Mouse (Mus musculus) forebrain, embryonic 11.5 days (tissue): ENCODE measurements around the gene 1700049E17Rik1. TPM values are rescaled to one million over a fixed set of nuclear protein-coding genes. Genes with fewer than 3 reads are reported as not detected.
"Not testable (repeated sequence)": the region's sequence is repeated elsewhere in the genome, so short reads cannot be mapped to it uniquely, and the experiment has no call there.

Experiments used
- ATAC-seq: fragments of 200-750 bp; cut with Nextera tagmentation; replicated peaks from 2 replicates; pipeline ENCODE4 v1.8.0; 2017; ENCODE audit warnings: moderate TSS enrichment; ENCODE audit not compliant: low FRiP score
- DNase-seq: peaks from one replicate; pipeline ENCODE4 v3.0.0-alpha.2; 2017; ENCODE audit warnings: low spot score
- H3K27ac ChIP-seq: fragments of 300-500 bp; sonication (generic); 2 replicates; pipeline ENCODE4 v1.5.1; 2014; ENCODE audit warnings: low read depth, low read length
- H3K27me3 ChIP-seq: fragments of 300-500 bp; sonication (generic); 2 replicates; pipeline ENCODE4 v1.6.1; 2014; ENCODE audit warnings: mild to moderate bottlenecking, low read length, mixed read lengths; ENCODE audit not compliant: control insufficient read depth, insufficient read depth
- H3K36me3 ChIP-seq: fragments of 300-500 bp; sonication (generic); 2 replicates; pipeline ENCODE4 v1.6.1; 2014; ENCODE audit warnings: mild to moderate bottlenecking, low read length, moderate library complexity, mixed read lengths; ENCODE audit not compliant: control insufficient read depth, insufficient read depth
- H3K4me1 ChIP-seq: fragments of 300-500 bp; sonication (generic); replicated peaks from 2 replicates; pipeline ENCODE4 v1.6.1; 2014; ENCODE audit warnings: low read length, mixed read lengths; ENCODE audit not compliant: control insufficient read depth, insufficient read depth
- H3K4me2 ChIP-seq: fragments of 300-500 bp; sonication (generic); 2 replicates; pipeline ENCODE4 v1.6.1; 2014; ENCODE audit warnings: low read depth, mild to moderate bottlenecking, low read length, moderate library complexity, mixed read lengths; ENCODE audit not compliant: severe bottlenecking
- H3K4me3 ChIP-seq: fragments of 300-500 bp; sonication (generic); 2 replicates; pipeline ENCODE4 v1.5.1; 2014; ENCODE audit warnings: low read depth, low read length
- H3K9ac ChIP-seq: fragments of 300-500 bp; sonication (generic); 2 replicates; pipeline ENCODE4 v1.6.1; 2014; ENCODE audit warnings: low read length
- H3K9me3 ChIP-seq: fragments of 300-500 bp; sonication (generic); 2 replicates; pipeline ENCODE4 v1.6.1; 2016; ENCODE audit warnings: low read length, mixed read lengths; ENCODE audit not compliant: control insufficient read depth
- WGBS: fragments of 180-500 bp; shearing (Covaris S2); extraction: QIAGEN DNeasy Blood & Tissue Kit; methylation state at CpG from one replicate; pipeline ENCODE4 v1.1.7; 2014; 5-methylcytosine and 5-hydroxymethylcytosine counted together
- polyA plus RNA-seq: library from polyadenylated mRNA; unstranded; fragments of >200 nt; fragmentation: Nextera tagmentation; extraction: Ambion mirVana; gene quantifications from 2 replicates; pipeline ENCODE4 v1.2.1, GENCODE M21; 2014

1700049E17Rik1 gene
- not detected in 2 replicates for polyA plus RNA-seq

DNA sequence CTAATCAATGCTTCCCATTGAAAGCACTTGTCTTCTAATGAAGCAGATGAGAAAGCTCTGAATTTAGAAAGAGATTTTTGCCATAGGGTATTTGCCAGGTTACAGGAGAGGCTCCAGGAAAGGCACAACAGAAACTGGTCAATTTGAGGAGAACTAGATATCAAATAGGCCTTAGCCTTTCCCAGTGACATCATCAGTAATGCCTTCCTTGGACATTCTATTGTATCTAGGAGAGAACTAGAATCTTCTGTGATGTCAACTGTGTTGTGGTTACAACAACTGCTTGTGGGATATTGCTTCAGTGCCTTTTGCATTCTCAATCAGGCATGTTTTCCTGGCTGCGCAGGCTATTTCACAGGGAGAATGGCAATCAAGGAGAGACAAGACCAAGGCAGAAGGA is at the start of gene 1700049E17Rik1:
TSS of gene 1700049E17Rik1 (plus strand) at position 301 of the 400 bp plus-strand sequence.
- WGBS = no CpG with 5 or more reads among the region's 1 CpGs
- H3K36me3 ChIP-seq, H3K27ac ChIP-seq, H3K4me3 ChIP-seq, H3K4me1 ChIP-seq, H3K27me3 ChIP-seq, H3K9ac ChIP-seq, H3K9me3 ChIP-seq, ATAC-seq, DNase-seq, H3K4me2 ChIP-seq: not testable (repeated sequence)

- not testable (repeated sequence) for H3K4me3 ChIP-seq, DNase-seq, H3K4me2 ChIP-seq, ATAC-seq, H3K36me3 ChIP-seq, H3K9ac ChIP-seq, H3K4me1 ChIP-seq, H3K27me3 ChIP-seq, H3K27ac ChIP-seq, H3K9me3 ChIP-seq
- no CpG with 5 or more reads among the region's 2 CpGs for WGBS
Observed at GRCm38 (mm10) chr14:41907190-41907589, 17.6 kb upstream of the 1700049E17Rik1 start, which contains the start of gene Gm7980. Gene Gm7980, minus strand, starts transcription at chr14:41907290.

DNA sequence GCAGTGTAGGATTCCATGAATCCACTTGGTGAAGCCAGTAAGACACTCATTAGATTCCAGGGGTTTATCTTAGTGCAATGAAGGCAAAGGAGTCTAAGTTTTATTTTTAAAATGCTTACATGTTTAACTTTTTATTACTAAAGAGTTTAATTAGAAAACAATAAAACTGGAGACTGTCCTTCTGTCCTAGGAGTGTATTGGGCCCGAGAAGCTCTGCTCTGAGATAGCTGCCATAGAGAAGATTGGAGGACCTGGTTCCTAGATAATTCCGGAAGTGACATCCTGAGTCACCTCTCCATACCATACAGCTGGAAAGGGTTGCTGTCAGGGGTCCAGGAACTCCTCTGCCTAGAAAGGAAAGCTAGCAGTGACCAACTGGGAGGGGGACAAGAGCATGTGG is 18.9 kb downstream of the 1700049E17Rik1 start, which contains the start of gene 1700024B05Rik:
TSS of gene 1700024B05Rik (plus strand) at position 301 of the 400 bp plus-strand sequence.
- not testable (repeated sequence) for H3K27ac ChIP-seq, H3K4me1 ChIP-seq, H3K27me3 ChIP-seq, ATAC-seq, DNase-seq, H3K4me3 ChIP-seq, H3K4me2 ChIP-seq, H3K9ac ChIP-seq, H3K9me3 ChIP-seq, H3K36me3 ChIP-seq
- 87% methylated on average over 1 of the region's 2 CpGs for WGBS

DNA sequence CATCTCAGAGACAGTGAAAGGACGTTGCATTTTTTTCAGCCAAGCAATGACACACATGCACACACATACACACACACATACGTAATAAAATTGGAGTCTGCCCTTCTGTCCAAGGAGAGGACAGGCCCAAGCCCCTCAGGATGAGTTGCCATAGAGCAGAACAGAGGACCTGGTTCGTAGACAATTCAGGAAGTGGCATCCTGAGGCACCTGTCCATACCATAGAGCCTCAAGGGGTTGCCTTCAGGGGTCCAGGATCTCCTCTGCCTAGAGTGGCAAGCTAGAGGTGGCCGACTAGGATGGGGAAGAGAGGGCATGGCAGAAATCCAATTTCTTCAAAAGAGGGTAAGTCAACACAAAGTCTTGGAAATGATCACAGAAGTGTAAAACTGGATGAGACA is 39.3 kb downstream of the 1700049E17Rik1 start:
- DNase-seq, H3K4me1 ChIP-seq, ATAC-seq, H3K9me3 ChIP-seq, H3K4me3 ChIP-seq, H3K27me3 ChIP-seq, H3K4me2 ChIP-seq, H3K9ac ChIP-seq, H3K27ac ChIP-seq, H3K36me3 ChIP-seq: not testable (repeated sequence)
- WGBS = 75% methylated on average over 4 of the region's 4 CpGs

- not testable (repeated sequence) for H3K9ac ChIP-seq, H3K27ac ChIP-seq, H3K4me1 ChIP-seq, H3K27me3 ChIP-seq, ATAC-seq, DNase-seq, H3K4me3 ChIP-seq, H3K36me3 ChIP-seq, H3K9me3 ChIP-seq, H3K4me2 ChIP-seq
- 95% methylated on average over 1 of the region's 1 CpGs for WGBS
Observed at GRCm38 (mm10) chr14:41967827-41968226, 43.1 kb downstream of the 1700049E17Rik1 start, which contains the start of gene Gm6401. Gene Gm6401, minus strand, starts transcription at chr14:41967927.

GRCm38 (mm10) chr14:41968596-41968995 is 43.8 kb downstream of the 1700049E17Rik1 start:
- not testable (repeated sequence) for H3K4me3 ChIP-seq, H3K36me3 ChIP-seq, H3K4me2 ChIP-seq, H3K9me3 ChIP-seq, ATAC-seq, H3K27me3 ChIP-seq, DNase-seq, H3K9ac ChIP-seq, H3K27ac ChIP-seq, H3K4me1 ChIP-seq
- 76% methylated on average over 3 of the region's 3 CpGs for WGBS

Other genes with a start within 250 kb of the 1700049E17Rik1 start
- not detected in 2 replicates for gene Gm8068, start 223.1 kb upstream of the 1700049E17Rik1 start, polyA plus RNA-seq
- gene Gm7929, start 174.3 kb upstream of the 1700049E17Rik1 start, polyA plus RNA-seq = not detected in 2 replicates
- gene Gm47189, start 152.5 kb upstream of the 1700049E17Rik1 start, polyA plus RNA-seq = not detected in 2 replicates
- gene Gm7980, start 17.7 kb upstream of the 1700049E17Rik1 start, polyA plus RNA-seq = not detected in 2 replicates
- gene 1700024B05Rik, start 19.0 kb downstream of the 1700049E17Rik1 start, polyA plus RNA-seq = not detected in 2 replicates
- gene Gm6401, start 43.0 kb downstream of the 1700049E17Rik1 start, polyA plus RNA-seq = not detected in 2 replicates
- not detected in 2 replicates for gene Gm3543, start 58.4 kb downstream of the 1700049E17Rik1 start, polyA plus RNA-seq
- not detected in 2 replicates for gene Gm7951, start 192.4 kb downstream of the 1700049E17Rik1 start, polyA plus RNA-seq
- not detected in 2 replicates for gene Gm17027, start 237.7 kb downstream of the 1700049E17Rik1 start, polyA plus RNA-seq